ENCODE assay signal across 14 mouse cellular contexts in the genomic region with DNA sequence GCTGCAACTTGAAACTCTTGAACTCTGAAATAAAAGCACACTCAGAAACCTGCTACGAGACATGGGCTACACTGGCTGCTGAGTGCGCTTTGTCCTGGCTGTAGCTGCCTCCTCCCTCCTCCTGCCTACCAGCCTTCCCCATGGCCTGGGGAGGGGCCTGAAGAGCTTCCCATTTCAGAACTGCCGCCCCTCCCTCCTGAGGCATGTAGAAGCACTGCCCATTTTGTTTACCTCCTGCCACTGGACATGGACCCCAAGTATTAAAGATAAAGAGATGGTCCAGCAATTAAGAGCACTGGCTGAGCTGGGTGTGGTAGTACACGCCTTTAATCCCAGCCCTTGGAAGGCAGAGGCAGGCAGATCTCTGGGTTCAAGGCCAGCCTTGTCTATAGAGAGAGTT.
"Had no signal": no experiment of that assay in that cellular context is flagged by ENCODE, and none has a peak within 500 bp of the region (broad histone marks: within the 10 kb centered on the region; RNA-seq: fewer than 3 reads in every experiment).

No protein-coding gene starts in this region.

- DNase-seq: cerebellum, postnatal 10 days; cerebellum, postnatal 14 days; cerebellum, postnatal 25 days; cerebellum, postnatal 36 days; embryo, embryonic 11 days; forebrain, postnatal 0 days; gastrocnemius, adult 2 months; gastrocnemius, postnatal 10 days; gastrocnemius, postnatal 14 days; gastrocnemius, postnatal 25 days; gastrocnemius, postnatal 36 days; heart, adult 11 months; heart, adult 18-20 months; heart, adult 2 months had no signal
